Mouse (Mus musculus) CH12.LX (cell line): ENCODE measurements around the gene Bmf. TPM values are rescaled to one million over a fixed set of nuclear protein-coding genes. Genes with fewer than 3 reads are reported as not detected.

Source experiments
- DNase-seq: peaks from one replicate; pipeline ENCODE4 v3.0.0-alpha.2; 2013; ENCODE audit errors: extremely low read depth
- H3K27ac ChIP-seq: 2 replicates; pipeline ENCODE4 v1.5.1; 2012; ENCODE audit warnings: low read depth, mild to moderate bottlenecking, control low read depth, moderate library complexity; ENCODE audit not compliant: insufficient read depth
- H3K27me3 ChIP-seq: replicated peaks from 2 replicates; pipeline ENCODE3; 2012; ENCODE audit warnings: inconsistent platforms
- H3K36me3 ChIP-seq, 2 experiments: replicated peaks in 1 of 2; 2 replicates each; pipeline versions ENCODE3 to v1.6.1; 2012; ENCODE audit warnings: inconsistent platforms in 1 of 2, low read length in 1 of 2, mild to moderate bottlenecking in 1 of 2, mixed read lengths in 1 of 2, moderate library complexity in 1 of 2; ENCODE audit not compliant: control insufficient read depth in 1 of 2, insufficient read depth in 1 of 2
- H3K4me1 ChIP-seq, 2 experiments: 2 replicates each; pipeline ENCODE4 v1.6.1; 2012; ENCODE audit warnings: inconsistent platforms in 1 of 2, moderate library complexity in 1 of 2; ENCODE audit not compliant: insufficient read depth in 2 of 2, control insufficient read depth in 1 of 2
- H3K4me2 ChIP-seq: 2 replicates; pipeline ENCODE4 v1.6.1; 2012; ENCODE audit warnings: low read depth, mild to moderate bottlenecking, control low read depth; ENCODE audit not compliant: poor library complexity, insufficient read depth, severe bottlenecking
- H3K4me3 ChIP-seq, 3 experiments: fragments of 150-350 bp in 1 of 3; sonication (generic) in 1 of 3; replicated peaks in 1 of 3; 2 replicates each; pipeline versions ENCODE3 to v1.5.1; 2011 to 2012; ENCODE audit warnings: low read depth in 2 of 3, low read length in 2 of 3, mild to moderate bottlenecking in 2 of 3, moderate library complexity in 2 of 3, control low read depth in 1 of 3, improper control_type of control experiment in 1 of 3, inconsistent platforms in 1 of 3, mixed read lengths in 1 of 3; ENCODE audit not compliant: poor library complexity in 1 of 3
- H3K79me2 ChIP-seq: replicated peaks from 2 replicates; pipeline ENCODE4 v1.6.1; 2012; ENCODE audit warnings: mild to moderate bottlenecking, moderate library complexity; ENCODE audit not compliant: control insufficient read depth, poor library complexity, insufficient read depth, severe bottlenecking; ENCODE audit errors: extremely low read depth
- H3K9ac ChIP-seq: 2 replicates; pipeline ENCODE4 v1.6.1; 2012; ENCODE audit warnings: low read depth, mild to moderate bottlenecking, control low read depth, moderate library complexity; ENCODE audit not compliant: insufficient read depth
- H3K9me3 ChIP-seq: replicated peaks from 2 replicates; pipeline ENCODE3; 2012; ENCODE audit warnings: low read length, inconsistent platforms, mixed read lengths
- CHD1 ChIP-seq: IDR thresholded peaks from 2 replicates; pipeline ENCODE4 v1.6.1; 2012; ENCODE audit warnings: low read depth, low read length, improper control_type of control experiment, inconsistent platforms
- CHD2 ChIP-seq: IDR thresholded peaks from 2 replicates; pipeline ENCODE4 v1.6.1; 2011; ENCODE audit warnings: low read length, improper control_type of control experiment
- ETS1 ChIP-seq: conservative IDR thresholded peaks from 2 replicates; pipeline ENCODE4 v1.6.1; 2012; ENCODE audit warnings: low read depth, mild to moderate bottlenecking, inconsistent platforms, low read length, improper control_type of control experiment, moderate library complexity
- HCFC1 ChIP-seq: IDR thresholded peaks from 2 replicates; pipeline ENCODE4 v1.6.1; 2012; ENCODE audit warnings: low read depth, mild to moderate bottlenecking, inconsistent platforms, low read length, improper control_type of control experiment
- JUND ChIP-seq: conservative IDR thresholded peaks from 2 replicates; pipeline ENCODE4 v1.6.1; 2011; ENCODE audit warnings: low read depth, low read length, improper control_type of control experiment
- MEF2A ChIP-seq: IDR thresholded peaks from 2 replicates; pipeline ENCODE4 v1.6.1; 2014; ENCODE audit warnings: low read depth, mild to moderate bottlenecking, inconsistent platforms, low read length, improper control_type of control experiment, borderline replicate concordance
- NELFE ChIP-seq: IDR thresholded peaks from 2 replicates; pipeline ENCODE4 v1.6.1; 2011; ENCODE audit warnings: low read depth, low read length, improper control_type of control experiment
- NRF1 ChIP-seq: IDR thresholded peaks from 2 replicates; pipeline ENCODE4 v1.6.1; 2014; ENCODE audit warnings: low read depth, mild to moderate bottlenecking, inconsistent platforms, low read length, improper control_type of control experiment, moderate library complexity
- RAD21 ChIP-seq: IDR thresholded peaks from 2 replicates; pipeline ENCODE4 v1.6.1; 2011; ENCODE audit warnings: low read depth, mild to moderate bottlenecking, low read length, improper control_type of control experiment, moderate library complexity
- SMC3 ChIP-seq: IDR thresholded peaks from 2 replicates; pipeline ENCODE4 v1.6.1; 2011; ENCODE audit warnings: low read depth, low read length, improper control_type of control experiment
- TCF12 ChIP-seq: IDR thresholded peaks from 2 replicates; pipeline ENCODE4 v1.6.1; 2014; ENCODE audit warnings: low read depth, mild to moderate bottlenecking, inconsistent platforms, low read length, improper control_type of control experiment
- USF2 ChIP-seq: conservative IDR thresholded peaks from 2 replicates; pipeline ENCODE4 v1.6.1; 2011; ENCODE audit warnings: low read depth, low read length, improper control_type of control experiment
- ZC3H11A ChIP-seq: IDR thresholded peaks from 2 replicates; pipeline ENCODE4 v1.6.1; 2012; ENCODE audit warnings: low read depth, mild to moderate bottlenecking, inconsistent platforms, low read length, improper control_type of control experiment
- ZKSCAN1 ChIP-seq: IDR thresholded peaks from 2 replicates; pipeline ENCODE4 v1.6.1; 2012; ENCODE audit warnings: low read depth, inconsistent platforms, low read length, improper control_type of control experiment, borderline replicate concordance
- ZMIZ1 ChIP-seq: IDR thresholded peaks from 2 replicates; pipeline ENCODE4 v1.6.1; 2012; ENCODE audit warnings: low read depth, mild to moderate bottlenecking, inconsistent platforms, low read length, improper control_type of control experiment
- ZNF384 ChIP-seq: IDR thresholded peaks from 2 replicates; pipeline ENCODE4 v1.6.1; 2012; ENCODE audit warnings: low read depth, low read length, improper control_type of control experiment, inconsistent platforms
- dilution Hi-C: fragments of 300-500 bp; cut with MboI; formaldehyde crosslinking; loops from 2 replicates; pipeline ENCODE4 v1.14.3; 2020; ENCODE audit warnings: low sequenced_read_pairs; ENCODE audit not compliant: extremely low pct_unique_long_range_greater_than_20kb, extremely low pct_ligation_motif_present
- in situ Hi-C: fragments of 300-500 bp; cut with MboI; formaldehyde crosslinking; loops from 3 replicates; pipeline ENCODE4 v1.14.3; 2019; ENCODE audit warnings: low sequenced_read_pairs, low pct_ligation_motif_present, low pct_unique_long_range_greater_than_20kb, mixed read lengths
- polyA plus RNA-seq: library from polyadenylated mRNA; unstranded; fragments of >175 nt; gene quantifications from 2 replicates; pipeline ENCODE4 v1.2.1, GENCODE M21; 2012; ENCODE audit warnings: low read depth; ENCODE audit not compliant: insufficient read length
- total RNA-seq, 2 experiments: library from RNA; depleted of rRNA; stranded (reverse); fragments of 300-350 nt in 1 of 2; fragments of >200 nt in 1 of 2; gene quantifications; 2 replicates each; pipeline ENCODE4 v1.2.3; 2012 to 2014

Bmf gene
- total and polyA plus RNA-seq, 3 experiments = 1.4 to 5.6 (median 2.6) TPM

- DNase-seq = no peak
- H3K36me3 ChIP-seq = peaks cover 37 to 60% of the 10 kb centered on the region in 2 experiments
Observed at GRCm38 (mm10) chr2:118562015-118562414, 12.5 kb upstream of the Bmf start.

GRCm38 (mm10) chr2:118558426-118558825, 8.9 kb upstream of the Bmf start:
- DNase-seq = no peak
- H3K79me2 ChIP-seq = peaks cover 3% of the 10 kb centered on the region; the same call in 1 of the 2 replicates
- H3K9me3 ChIP-seq = peaks cover 5% of the 10 kb centered on the region
- no peak overlapping the region for H3K27ac ChIP-seq
- H3K9ac ChIP-seq = no peak overlapping the region
- TF ChIP-seq RAD21 (no peak), ETS1 (no peak), CHD2 (no peak), ZC3H11A (no peak), HCFC1 (no peak), MEF2A (no peak), SMC3 (no peak), TCF12 (no peak), CHD1 (no peak)
- in situ Hi-C loops = no loop called here
- peaks cover 3 to 29% of the 10 kb centered on the region in 2 experiments; a peak in 3 of 4 replicates for H3K4me1 ChIP-seq
- peaks cover 25 to 46% of the 10 kb centered on the region in 2 experiments for H3K36me3 ChIP-seq
- no peak overlapping the region for H3K4me3 ChIP-seq
- no peaks in the 10 kb centered on the region for H3K27me3 ChIP-seq
- H3K4me2 ChIP-seq = no peak overlapping the region
- dilution Hi-C loops = no loop called here

More at GRCm38 (mm10) chr2:118562015-118562414, 12.5 kb upstream of the Bmf start:
- Histone ChIP-seq H3K27ac (no peak overlapping the region), H3K79me2 (peaks cover 3% of the 10 kb centered on the region; the same call in 1 of the 2 replicates), H3K9ac (no peak overlapping the region), H3K9me3 (peaks cover 7% of the 10 kb centered on the region), H3K4me1 (peaks cover 3 to 23% of the 10 kb centered on the region in 2 experiments; a peak in 3 of 4 replicates), H3K27me3 (no peaks in the 10 kb centered on the region), H3K4me3 (no peak overlapping the region), H3K4me2 (no peak overlapping the region)
- in situ Hi-C loops = no loop called here
- TF ChIP-seq JUND = no peak
- no peak for TF ChIP-seq ZNF384
- TF ChIP-seq TCF12 = no peak
- TF ChIP-seq ZKSCAN1 = no peak
- TF ChIP-seq CHD2 = no peak
- TF ChIP-seq USF2 = no peak
- TF ChIP-seq ZMIZ1 = no peak
- no peak for TF ChIP-seq RAD21
- no peak for TF ChIP-seq ZC3H11A
- no peak for TF ChIP-seq MEF2A
- no peak for TF ChIP-seq SMC3
- TF ChIP-seq NELFE = no peak
- no peak for TF ChIP-seq NRF1
- dilution Hi-C loops = no loop called here
